Mouse (Mus musculus): ENCODE measurements around the gene En1. TPM values are rescaled to one million over a fixed set of nuclear protein-coding genes. Genes with fewer than 3 reads are reported as not detected.

The En1 gene
- total RNA-seq, 2 experiments from 2014 or later, result not detected

GRCm38 (mm10) chr1:120614307-120615100, 12.3 kb downstream of the En1 start:
- intact Hi-C loops (cut with DNase I), result no loop called here
- DNase-seq, result no peak

DNA sequence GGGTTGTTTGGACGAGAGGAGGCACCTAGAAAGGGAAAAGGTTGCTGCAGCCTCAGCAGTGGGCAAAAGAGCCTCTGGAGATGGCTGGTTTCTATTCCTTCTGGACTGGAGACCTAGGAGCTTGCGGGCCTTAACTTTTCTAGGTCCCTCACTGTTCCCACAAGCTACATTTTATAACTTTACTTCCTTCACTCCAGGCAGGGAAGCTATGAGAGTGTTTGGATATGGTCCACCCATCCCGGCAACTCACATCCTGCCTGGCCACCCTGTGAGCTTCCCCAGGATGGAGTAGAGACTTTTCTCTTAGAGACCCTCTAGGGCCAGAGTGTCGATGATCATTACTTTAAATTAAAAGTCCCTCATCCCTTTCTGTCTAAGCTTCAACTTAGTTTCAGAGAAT, 13.3 kb downstream of the En1 start:
- no peak for DNase-seq
- intact Hi-C loops (cut with DNase I), result no loop called here

GRCm38 (mm10) chr1:120615927-120616326, 13.7 kb downstream of the En1 start:
- intact Hi-C loops (cut with DNase I), result no loop called here
- DNase-seq, result no peak

GRCm38 (mm10) chr1:120621383-120621782, 19.2 kb downstream of the En1 start:
- intact Hi-C loops (cut with DNase I), result no loop called here
- no peak for DNase-seq

GRCm38 (mm10) chr1:120626930-120627621, 24.9 kb downstream of the En1 start:
- DNase-seq, result no peak
- intact Hi-C loops (cut with DNase I), result no loop called here

DNA sequence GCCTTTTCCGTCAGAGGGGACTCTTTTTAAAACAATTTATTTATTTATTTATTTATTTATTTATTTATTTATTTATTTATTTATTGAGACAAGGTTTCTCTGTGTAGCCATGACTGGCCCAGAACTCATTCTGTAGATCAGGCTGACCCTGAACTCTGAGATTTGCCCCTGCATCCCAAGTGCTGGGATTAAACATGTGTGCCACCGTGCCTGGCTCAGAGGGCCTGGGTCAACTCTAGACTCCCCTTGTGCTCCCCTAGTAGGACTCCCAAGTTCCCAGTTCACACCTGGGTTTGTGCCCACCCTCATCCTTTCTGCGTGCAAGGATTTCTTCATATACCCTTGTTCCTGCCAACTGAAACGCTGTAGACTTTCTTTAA, 25.4 kb downstream of the En1 start:
- intact Hi-C loops (cut with DNase I), result no loop called here
- DNase-seq, result no peak

DNA sequence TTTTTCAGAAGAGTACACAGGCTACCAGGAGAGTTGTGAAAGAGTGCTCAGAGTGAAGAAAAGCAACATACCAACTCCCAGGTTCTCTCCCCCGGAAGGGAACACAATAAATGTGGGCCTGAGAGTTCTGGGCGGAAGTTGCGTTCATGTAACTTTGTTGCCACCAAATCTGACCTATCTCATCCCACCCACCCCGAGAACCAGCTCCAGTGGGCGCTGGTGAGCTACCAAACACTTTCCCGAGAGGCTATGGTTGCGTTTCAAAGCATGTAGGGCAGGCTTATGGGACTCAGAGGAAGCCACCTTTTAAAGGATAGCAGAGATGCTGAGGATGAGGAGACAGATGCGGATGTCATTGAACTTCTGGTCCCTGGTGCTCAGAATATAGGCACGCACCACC, 26.6 kb downstream of the En1 start:
- DNase-seq, result no peak
- intact Hi-C loops (cut with DNase I), result no loop called here

DNA sequence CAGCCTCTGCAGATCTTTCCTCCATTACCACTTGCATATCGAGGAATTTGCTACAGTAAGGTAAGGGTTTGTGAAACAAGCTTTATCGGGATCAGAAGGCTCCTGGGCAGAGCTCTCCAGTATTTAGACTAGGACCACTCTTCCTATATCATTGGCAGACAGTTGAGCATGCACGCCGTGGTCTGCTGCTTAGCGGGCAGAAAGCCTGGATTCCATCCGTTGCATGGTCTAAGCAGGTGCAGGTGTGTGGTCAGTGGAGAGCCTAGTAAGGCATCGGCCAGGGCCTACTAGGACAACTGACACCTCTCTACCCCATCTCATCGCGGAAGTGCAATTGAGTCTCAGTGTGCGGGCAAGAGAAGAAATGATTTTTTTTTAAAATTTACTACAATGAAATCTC, 41.2 kb downstream of the En1 start:
- intact Hi-C loops (cut with DNase I), result no loop called here
- no peak for DNase-seq

DNA sequence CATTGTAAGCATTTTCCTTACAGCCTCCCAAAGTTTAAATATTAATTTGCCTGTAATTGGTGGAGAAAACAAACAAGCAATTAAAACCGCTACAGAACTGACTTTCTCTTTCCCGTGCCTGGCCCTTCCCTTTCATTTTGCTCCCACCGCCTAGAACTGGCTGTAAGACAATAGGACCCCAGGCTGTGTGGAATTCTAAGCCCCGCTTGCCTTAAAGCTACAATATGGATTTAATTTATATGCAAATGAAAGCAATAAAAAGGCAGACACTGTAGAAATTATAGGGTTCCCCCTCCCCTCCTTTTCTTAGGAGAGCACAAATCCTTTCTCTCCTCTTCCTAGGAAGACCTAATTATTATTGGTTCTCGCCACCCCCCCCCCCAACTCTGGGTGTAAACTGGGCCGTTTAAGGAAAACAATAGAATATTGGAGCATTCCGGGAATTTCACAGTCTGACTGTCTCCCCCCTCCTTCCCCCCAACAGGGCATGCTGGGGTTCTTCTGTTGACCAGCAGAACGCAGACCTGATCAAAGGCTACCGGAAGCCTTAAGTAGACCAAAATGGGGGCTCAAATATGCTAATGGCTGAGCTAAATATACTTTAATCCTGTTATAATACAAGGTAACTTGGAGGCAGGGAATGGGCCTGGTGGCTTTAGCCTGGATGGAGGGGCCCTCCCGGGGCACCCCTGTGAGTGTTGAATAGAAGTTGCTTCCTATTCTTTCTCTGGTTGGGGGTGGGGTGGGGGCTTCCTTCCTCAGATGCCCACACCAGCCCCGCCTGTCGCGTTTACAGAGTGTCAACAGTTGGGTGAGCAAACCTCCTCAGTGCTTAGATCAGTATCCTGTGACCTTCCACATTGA, 41.9 kb downstream of the En1 start:
- intact Hi-C loops (cut with DNase I), result no loop called here
- no peak for DNase-seq

- no peak for DNase-seq
- intact Hi-C loops (cut with DNase I), result no loop called here
These were observed 42.5 kb downstream of the En1 start for GRCm38 (mm10) chr1:120644755-120645154.

DNA sequence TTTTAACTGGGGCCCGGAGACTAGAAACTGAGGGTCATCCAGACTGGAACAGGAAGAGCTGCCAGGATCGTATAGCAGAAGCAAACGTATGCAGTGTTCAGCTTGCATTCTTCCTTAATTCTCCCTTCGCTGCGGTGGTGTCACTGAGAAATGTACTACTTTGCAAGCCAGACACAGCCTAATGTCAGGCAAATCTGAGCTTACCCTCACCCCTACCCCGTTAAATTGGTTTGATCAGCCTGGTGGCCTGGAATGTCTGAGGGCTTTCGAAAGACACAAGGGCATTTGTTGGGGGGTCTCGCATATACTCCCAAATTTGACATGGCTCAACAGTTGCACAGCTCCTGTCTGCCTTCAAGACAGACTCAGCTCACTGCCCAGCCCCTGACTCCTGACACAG, 47.9 kb downstream of the En1 start:
- intact Hi-C loops (cut with DNase I), result no loop called here
- no peak for DNase-seq

- intact Hi-C loops (cut with DNase I), result no loop called here
- no peak for DNase-seq
These were observed 49.8 kb downstream of the En1 start for GRCm38 (mm10) chr1:120651997-120652396.

DNA sequence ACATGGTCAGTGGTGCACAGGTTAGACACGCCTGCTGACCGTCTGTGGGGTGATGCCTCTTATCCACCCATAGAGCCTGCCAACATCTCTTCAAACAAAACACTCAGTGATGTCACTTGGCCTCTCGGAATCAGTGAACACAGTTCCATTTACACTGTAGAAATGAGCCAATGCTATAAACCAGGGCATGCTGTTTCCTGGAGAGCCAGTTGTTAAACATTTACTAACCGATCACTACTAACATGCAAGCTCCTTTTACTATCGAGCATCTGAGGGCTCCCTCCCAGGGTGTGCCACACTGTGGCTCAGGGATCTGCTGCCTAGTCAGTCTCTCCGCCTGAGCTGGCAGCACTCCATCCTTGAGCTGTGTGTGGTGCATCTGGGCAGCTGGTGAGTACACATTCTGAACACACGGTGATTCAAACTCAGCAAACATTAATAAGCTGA, 52.8 kb downstream of the En1 start:
- intact Hi-C loops (cut with DNase I), result no loop called here
- no peak for DNase-seq

Other genes starting within 250 kb of the En1 start
- gene Marco, start 97.4 kb upstream of the En1 start, total RNA-seq (2021), result under 1 TPM; 0.14 to 0.16 TPM

All from heart, postnatal 36 days (tissue).